Mouse (Mus musculus) adrenal gland, postnatal 14 days (tissue): Measurements from ENCODE around the gene Tjp1. TPM values are rescaled to one million over a fixed set of nuclear protein-coding genes. Genes with fewer than 3 reads are reported as not detected.

ENCODE experiments used
- DNase-seq: peaks from one replicate; pipeline ENCODE4 v3.0.0; 2021; ENCODE audit warnings: mixed read lengths
- total RNA-seq: library from RNA; stranded (reverse); gene quantifications from 2 replicates; pipeline ENCODE4 v1.2.3, GENCODE M21; 2021

Tjp1 gene
- total RNA-seq, 1 experiment from 2014 or later: 105 TPM

- peak; percentile 68 for DNase-seq
Observed at GRCm38 (mm10) chr7:65486259-65486681, 41.3 kb downstream of the Tjp1 start.

- DNase-seq: no peak
Observed at GRCm38 (mm10) chr7:65484170-65484778, 43.3 kb downstream of the Tjp1 start.

GRCm38 (mm10) chr7:65482216-65482615 is 45.4 kb downstream of the Tjp1 start:
- no peak for DNase-seq

GRCm38 (mm10) chr7:65472048-65472447 is 55.5 kb downstream of the Tjp1 start:
- no peak for DNase-seq

- no peak for DNase-seq
Observed at GRCm38 (mm10) chr7:65471406-65471805, 56.2 kb downstream of the Tjp1 start.

GRCm38 (mm10) chr7:65470214-65470613 is 57.4 kb downstream of the Tjp1 start:
- DNase-seq: no peak

GRCm38 (mm10) chr7:65469666-65470065 is 57.9 kb downstream of the Tjp1 start:
- peak; percentile 65 for DNase-seq

GRCm38 (mm10) chr7:65468191-65468590 is 59.4 kb downstream of the Tjp1 start:
- peak; percentile 53 for DNase-seq

- no peak for DNase-seq
Observed at GRCm38 (mm10) chr7:65467306-65468021, 60.1 kb downstream of the Tjp1 start.

- no peak for DNase-seq
Observed at GRCm38 (mm10) chr7:65466137-65466536, 61.4 kb downstream of the Tjp1 start.

GRCm38 (mm10) chr7:65464518-65465037 is 63.0 kb downstream of the Tjp1 start:
- no peak for DNase-seq

- no peak for DNase-seq
Observed at GRCm38 (mm10) chr7:65463438-65463837, 64.1 kb downstream of the Tjp1 start.

- no peak for DNase-seq
Observed at GRCm38 (mm10) chr7:65461412-65461811, 66.2 kb downstream of the Tjp1 start.

- no peak for DNase-seq
Observed at GRCm38 (mm10) chr7:65460196-65460595, 67.4 kb downstream of the Tjp1 start.

GRCm38 (mm10) chr7:65456031-65456430 is 71.5 kb downstream of the Tjp1 start:
- DNase-seq: no peak

- DNase-seq: no peak
Observed at GRCm38 (mm10) chr7:65455208-65455607, 72.4 kb downstream of the Tjp1 start.

GRCm38 (mm10) chr7:65454269-65454668 is 73.3 kb downstream of the Tjp1 start:
- no peak for DNase-seq

- DNase-seq: peak; percentile 33
Observed at GRCm38 (mm10) chr7:65452246-65452645, 75.3 kb downstream of the Tjp1 start.

GRCm38 (mm10) chr7:65450158-65450557 is 77.4 kb downstream of the Tjp1 start:
- DNase-seq: no peak

GRCm38 (mm10) chr7:65441505-65441904 is 86.1 kb downstream of the Tjp1 start:
- peak; percentile 59 for DNase-seq

- no peak for DNase-seq
Observed at GRCm38 (mm10) chr7:65439518-65439917, 88.1 kb downstream of the Tjp1 start.

- no peak for DNase-seq
Observed at GRCm38 (mm10) chr7:65438146-65438545, 89.4 kb downstream of the Tjp1 start.

- DNase-seq: no peak
Observed at GRCm38 (mm10) chr7:65436921-65437320, 90.7 kb downstream of the Tjp1 start.
